Mouse (Mus musculus) embryonic fibroblast, embryonic 13.5 days (primary cell): ENCODE data around the gene Cntf. TPM values are rescaled to one million over a fixed set of nuclear protein-coding genes. Genes with fewer than 3 reads are reported as not detected.

Experiments
- H3K27ac ChIP-seq: 2 replicates; pipeline ENCODE4 v1.5.1; 2012; ENCODE audit warnings: low read length, control low read depth, inconsistent platforms; ENCODE audit not compliant: insufficient read depth
- H3K4me1 ChIP-seq: 2 replicates; pipeline ENCODE4 v1.6.1; 2011; ENCODE audit warnings: low read length; ENCODE audit not compliant: control insufficient read depth, insufficient read depth
- H3K4me3 ChIP-seq: 2 replicates; pipeline ENCODE4 v1.5.1; 2011; ENCODE audit warnings: mild to moderate bottlenecking, control low read depth, low read length; ENCODE audit not compliant: insufficient read depth
- CTCF ChIP-seq: IDR thresholded peaks from 2 replicates; pipeline ENCODE4 v1.5.1; 2011; ENCODE audit warnings: mild to moderate bottlenecking, control low read depth, low read length, moderate library complexity, borderline replicate concordance; ENCODE audit not compliant: insufficient read depth
- POLR2A ChIP-seq: IDR thresholded peaks from 2 replicates; pipeline ENCODE4 v1.6.1; 2011; ENCODE audit warnings: low read depth, mild to moderate bottlenecking, control low read depth, low read length, moderate library complexity
- polyA plus RNA-seq: library from polyadenylated mRNA; stranded (reverse); fragments of >200 nt; gene quantifications from 2 replicates; pipeline ENCODE4 v1.2.4, GENCODE M21; 2011; ENCODE audit warnings: low read depth; ENCODE audit not compliant: missing spikeins, insufficient read length

Cntf gene
- polyA plus RNA-seq, 1 experiment: 2.9 TPM

- no peaks in the 10 kb centered on the region for H3K4me1 ChIP-seq
- no peak overlapping the region for H3K4me3 ChIP-seq
- TF ChIP-seq POLR2A (no peak), CTCF (no peak)
- no peak overlapping the region for H3K27ac ChIP-seq
These were observed 45.0 kb downstream of the Cntf start for GRCm38 (mm10) chr19:12720463-12720862.

DNA sequence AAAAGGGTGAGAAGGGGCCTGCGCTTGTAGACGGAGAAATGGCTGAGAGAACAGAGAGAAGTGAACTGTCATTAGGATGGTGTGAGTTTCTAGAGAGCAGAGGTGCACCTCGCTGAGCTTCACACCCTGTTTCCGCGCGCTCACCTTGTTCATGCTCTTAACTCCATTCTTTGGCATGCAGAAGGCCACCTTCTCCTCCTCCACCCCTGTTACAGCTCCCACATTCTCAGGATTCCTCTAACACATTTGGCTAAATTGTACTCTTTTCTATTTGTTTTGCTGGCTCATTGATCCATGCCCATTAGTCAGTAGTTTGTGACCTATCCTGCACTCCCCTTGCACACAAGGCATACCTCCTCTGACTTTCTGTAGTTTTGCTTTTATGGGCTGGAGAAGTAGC, 46.2 kb downstream of the Cntf start:
- H3K27ac ChIP-seq: no peak overlapping the region
- TF ChIP-seq CTCF (no peak), POLR2A (no peak)
- no peaks in the 10 kb centered on the region for H3K4me1 ChIP-seq
- no peak overlapping the region for H3K4me3 ChIP-seq

Other genes starting within 250 kb of the Cntf start
- 50.9 and 56.0 TPM in 2 replicates for gene Fam111a, start 219.9 kb downstream of the Cntf start, polyA plus RNA-seq
- 0.23 TPM in 1 of 2 replicates, not detected in the other for gene Gm4952, start 165.7 kb downstream of the Cntf start, polyA plus RNA-seq
- gene Glyat, start 132.3 kb downstream of the Cntf start, polyA plus RNA-seq: 0.23 TPM in 1 of 2 replicates, not detected in the other
- gene Olfr1442, start 95.2 kb downstream of the Cntf start, polyA plus RNA-seq: not detected in 2 replicates
- not detected in 2 replicates for gene Olfr1443, start 87.5 kb downstream of the Cntf start, polyA plus RNA-seq
- not detected in 2 replicates for gene Keg1, start 69.8 kb downstream of the Cntf start, polyA plus RNA-seq
- 69.4 and 85.8 TPM in 2 replicates for gene Zfp91, start 30.5 kb upstream of the Cntf start, polyA plus RNA-seq
- 0.38 and 0.83 TPM in 2 replicates for gene Lpxn, start 30.6 kb upstream of the Cntf start, polyA plus RNA-seq
- not detected in 2 replicates for gene Gm5244, start 81.0 kb upstream of the Cntf start, polyA plus RNA-seq
- not detected in 2 replicates for gene Olfr1444, start 91.7 kb upstream of the Cntf start, polyA plus RNA-seq
- gene Olfr1445, start 118.2 kb upstream of the Cntf start, polyA plus RNA-seq: not detected in 2 replicates
- not detected in 2 replicates for gene Olfr1446, start 127.9 kb upstream of the Cntf start, polyA plus RNA-seq
- not detected in 2 replicates for gene Olfr1447, start 138.1 kb upstream of the Cntf start, polyA plus RNA-seq
- gene Olfr1448, start 158.8 kb upstream of the Cntf start, polyA plus RNA-seq: not detected in 2 replicates
- gene Olfr1449, start 165.2 kb upstream of the Cntf start, polyA plus RNA-seq: not detected in 2 replicates
- gene Olfr1450, start 184.6 kb upstream of the Cntf start, polyA plus RNA-seq: not detected in 2 replicates
- not detected in 2 replicates for gene Olfr1451, start 229.4 kb upstream of the Cntf start, polyA plus RNA-seq